Mouse (Mus musculus) spleen, embryonic (tissue): ENCODE results near the gene 4930579F01Rik.

Source experiments
- CTCF ChIA-PET: fragments of 350-600 bp; sonication (Branson Sonifier 250); formaldehyde crosslinking; loops from one replicate; lab custom pipeline; 2022; lab: Charles Lee

4930579F01Rik gene

DNA sequence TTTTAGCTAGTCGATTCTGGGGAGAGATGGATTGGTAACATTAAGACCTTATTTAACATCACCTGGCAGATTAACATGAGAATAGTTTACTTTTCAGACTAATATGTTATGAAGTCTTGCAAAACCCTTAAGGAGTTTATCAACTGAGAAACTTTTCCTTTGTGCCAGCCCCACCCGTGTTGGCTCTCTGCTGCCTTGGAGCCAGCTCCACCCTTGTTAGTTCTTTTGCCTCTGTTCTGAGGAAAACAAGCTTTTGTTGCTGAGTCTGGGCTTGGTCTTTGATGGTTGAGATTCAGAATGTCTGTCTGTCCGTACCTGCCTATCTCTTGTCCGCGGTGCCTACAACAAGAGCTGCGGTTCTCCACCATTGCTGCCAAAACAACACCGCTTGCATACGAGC, 22.5 kb upstream of the 4930579F01Rik start:
- CTCF ChIA-PET, result no interaction called here

DNA sequence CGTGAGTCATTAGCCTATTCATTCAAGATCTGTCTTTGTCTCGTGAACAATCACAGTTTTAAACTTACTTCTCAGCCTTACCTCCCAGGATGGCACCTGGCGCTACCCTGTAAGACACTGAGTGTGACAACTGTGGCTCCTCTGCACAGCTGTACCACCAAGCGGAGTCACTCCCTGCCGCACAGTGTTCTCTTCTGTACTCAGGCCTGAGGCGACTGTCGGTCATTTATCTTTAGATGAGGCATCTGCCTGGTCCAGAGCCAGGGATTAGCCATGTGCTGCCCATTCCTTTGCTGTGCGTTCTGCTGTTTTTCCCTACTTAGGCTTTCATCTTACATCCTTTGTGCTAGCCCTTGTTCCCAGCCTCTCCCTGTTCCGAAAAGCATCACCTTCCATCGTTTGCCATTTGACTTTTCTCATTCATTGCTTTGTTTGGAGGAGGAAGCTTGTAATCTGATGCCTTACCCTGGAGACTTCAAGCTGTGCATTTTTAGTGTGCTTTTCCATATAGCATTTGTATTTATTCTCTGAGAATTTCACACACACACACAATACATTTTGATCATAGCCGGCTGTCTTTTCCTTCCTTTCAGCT, 21.9 kb upstream of the 4930579F01Rik start:
- CTCF ChIA-PET, result no interaction called here

DNA sequence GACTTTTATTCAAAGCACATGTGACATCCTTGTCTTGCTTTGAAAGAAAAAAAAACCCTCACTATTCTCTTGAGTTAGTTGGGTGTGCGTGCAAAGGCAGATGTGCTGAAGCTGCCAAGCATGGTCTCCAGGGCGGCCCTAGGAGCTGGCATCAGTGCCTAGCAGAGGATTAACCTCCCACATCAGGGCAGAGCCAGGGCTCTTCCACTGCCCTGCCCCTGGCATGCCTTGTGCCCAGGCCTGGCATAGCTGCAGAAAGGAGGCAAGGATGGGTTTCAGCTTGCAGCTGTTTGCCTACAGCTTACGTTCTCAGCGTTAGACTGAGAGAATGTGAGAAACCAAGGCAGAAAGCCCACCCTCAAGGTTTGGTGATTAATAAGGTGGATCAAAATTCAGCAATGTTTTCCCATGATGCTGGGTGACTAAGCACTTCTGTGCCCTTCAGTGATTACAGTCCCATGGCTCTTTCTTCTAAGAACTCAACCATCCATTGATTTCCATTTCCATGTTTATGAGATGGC, 18.9 kb upstream of the 4930579F01Rik start:
- CTCF ChIA-PET, result interaction anchor here (0.5 kb wide), 1 partner anchor 861 kb away, joined by 5 read pairs; no protein-coding TSS in a partner anchor

DNA sequence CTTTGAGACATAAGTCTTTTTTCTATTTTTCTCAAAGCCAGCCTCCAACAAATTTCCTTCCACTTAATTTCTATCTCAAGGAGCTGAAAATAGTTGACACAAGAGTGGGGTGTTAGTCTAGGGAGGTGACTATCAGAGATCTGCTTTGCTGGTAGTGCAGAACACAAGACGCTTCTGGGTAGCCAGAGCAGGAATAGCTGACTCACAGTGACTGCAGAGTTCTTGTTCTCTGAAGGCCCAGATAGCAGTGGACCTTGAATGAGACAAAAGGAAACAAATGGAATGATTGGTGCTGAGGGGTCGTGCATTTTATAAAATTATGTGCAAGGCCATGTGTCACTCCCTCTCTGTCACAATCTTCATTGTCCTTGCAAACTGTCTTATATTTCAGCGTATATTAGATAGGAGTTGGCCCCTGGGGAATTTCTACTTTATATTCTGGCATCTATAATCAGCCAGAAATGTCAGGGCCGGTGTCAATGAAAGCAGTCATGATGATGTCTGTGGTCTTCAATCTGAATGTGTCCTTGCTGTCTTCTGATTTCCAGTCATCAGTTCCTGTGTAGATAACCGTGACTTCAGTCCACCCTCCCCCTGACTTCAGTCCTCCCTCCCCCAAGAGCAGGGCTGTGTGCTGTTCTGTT, 16.9 kb upstream of the 4930579F01Rik start:
- CTCF ChIA-PET, result interaction anchor here (0.6 kb wide), 1 partner anchor 52 kb away, joined by 3 read pairs; no protein-coding TSS in a partner anchor

DNA sequence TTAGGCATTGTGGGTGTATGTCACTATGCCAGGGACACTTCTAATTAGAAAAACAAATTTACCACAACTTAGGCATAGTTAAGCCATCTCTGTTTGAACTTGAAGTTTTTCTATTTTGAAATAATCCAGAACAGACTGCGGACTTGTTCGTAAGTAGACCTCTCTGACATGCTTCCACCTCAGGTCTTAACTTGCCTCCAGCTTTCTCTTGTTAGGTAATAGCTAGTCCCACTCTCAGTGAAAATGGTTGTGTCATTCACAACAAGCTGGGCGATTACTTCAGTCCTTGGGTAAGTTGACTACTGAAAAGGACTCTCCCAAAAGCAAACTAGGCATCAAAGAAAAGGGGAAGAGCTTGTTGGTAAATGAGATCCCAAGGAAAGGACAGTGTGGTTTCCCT, 15.2 kb upstream of the 4930579F01Rik start:
- CTCF ChIA-PET, result no interaction called here

DNA sequence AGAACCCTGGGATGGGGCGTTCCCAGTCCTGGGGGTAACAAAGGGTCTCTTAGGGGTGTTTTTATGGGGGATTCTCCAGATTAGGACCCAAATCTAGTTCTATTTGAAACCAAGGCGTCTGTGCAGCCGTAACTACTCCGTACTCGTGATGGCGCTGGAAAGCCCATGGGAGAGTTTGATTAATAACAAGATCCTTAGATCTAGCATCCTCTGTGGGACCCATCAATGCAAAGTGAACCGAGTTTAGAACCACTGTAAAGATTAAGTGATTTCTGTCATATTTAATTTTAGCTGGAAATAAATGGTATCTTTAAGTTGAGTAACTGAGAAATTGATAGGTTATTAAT, 5.1 kb upstream of the 4930579F01Rik start:
- CTCF ChIA-PET, result no interaction called here

DNA sequence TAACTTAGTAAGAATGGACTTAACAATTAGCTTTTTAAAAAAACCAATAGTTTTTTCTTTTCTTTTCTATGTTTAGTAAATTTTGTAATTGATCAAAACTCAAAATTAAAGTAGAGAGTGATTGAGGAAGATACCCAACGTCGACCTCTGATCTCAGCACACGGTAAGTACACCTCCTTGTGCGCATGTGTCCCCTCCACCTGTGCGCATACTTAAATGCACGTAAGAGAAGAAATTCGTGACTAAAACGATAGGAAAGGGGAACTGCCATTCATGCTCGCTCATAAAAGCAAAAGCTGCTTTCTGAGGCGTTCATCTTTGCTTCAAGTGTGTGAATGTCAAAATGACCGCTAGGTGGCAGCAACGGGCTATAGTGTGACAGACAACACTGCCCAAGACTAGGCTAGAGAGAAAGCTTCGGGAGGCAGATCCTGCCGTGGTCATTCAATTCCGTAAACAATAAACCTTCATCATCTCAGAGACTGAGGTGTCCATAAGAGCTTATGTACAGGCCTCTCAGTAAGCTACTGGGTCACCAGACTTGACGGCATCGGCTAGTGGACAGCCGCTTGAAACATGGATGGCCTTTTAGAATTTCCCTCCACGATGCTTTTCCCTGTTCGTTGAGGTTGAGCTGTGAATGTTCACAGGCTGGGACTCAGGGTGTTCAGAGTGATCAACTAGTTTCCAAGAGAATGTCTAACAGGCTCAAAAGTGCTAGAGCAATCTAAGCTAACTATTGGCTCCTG, 4.5 kb upstream of the 4930579F01Rik start:
- CTCF ChIA-PET, result no interaction called here

DNA sequence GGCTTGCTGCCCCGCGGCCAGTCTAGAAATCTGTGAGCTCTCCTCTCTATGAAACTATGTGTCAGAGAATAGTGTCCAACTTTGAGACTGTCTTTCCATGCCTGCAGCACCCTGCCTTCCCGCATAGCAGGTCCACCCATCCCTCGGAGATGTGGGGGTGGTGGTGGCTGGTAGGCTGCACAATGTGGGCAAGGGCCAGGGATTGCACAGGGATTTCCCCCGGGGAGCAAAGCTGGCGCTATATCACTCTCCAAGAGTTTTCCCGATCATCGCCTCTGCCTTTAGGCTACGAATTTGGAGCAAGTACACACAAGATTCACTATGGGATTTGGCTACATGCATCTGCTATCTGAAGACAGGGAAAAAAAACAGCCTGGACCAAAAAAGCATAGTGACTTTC, 3.9 kb upstream of the 4930579F01Rik start:
- CTCF ChIA-PET, result no interaction called here

DNA sequence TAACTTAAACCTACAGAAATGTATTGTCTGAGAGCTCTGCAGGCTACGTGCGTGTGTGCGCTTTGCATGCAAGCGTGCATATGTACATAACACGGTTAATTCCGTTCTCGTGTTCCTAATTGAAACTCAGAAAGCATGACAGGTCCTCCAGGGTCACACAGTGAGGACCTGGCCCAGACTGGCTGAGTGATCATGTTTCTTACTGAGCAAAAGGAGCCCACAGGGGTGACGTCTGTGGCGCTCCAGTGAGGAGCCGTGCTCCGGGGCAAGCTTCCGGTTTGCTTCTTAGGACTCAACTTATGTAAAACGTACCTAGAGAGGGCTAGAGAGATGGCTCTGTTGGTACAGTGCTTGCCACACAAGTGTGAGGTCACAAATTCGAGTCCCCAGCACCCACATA, 3.5 kb upstream of the 4930579F01Rik start:
- CTCF ChIA-PET, result no interaction called here

DNA sequence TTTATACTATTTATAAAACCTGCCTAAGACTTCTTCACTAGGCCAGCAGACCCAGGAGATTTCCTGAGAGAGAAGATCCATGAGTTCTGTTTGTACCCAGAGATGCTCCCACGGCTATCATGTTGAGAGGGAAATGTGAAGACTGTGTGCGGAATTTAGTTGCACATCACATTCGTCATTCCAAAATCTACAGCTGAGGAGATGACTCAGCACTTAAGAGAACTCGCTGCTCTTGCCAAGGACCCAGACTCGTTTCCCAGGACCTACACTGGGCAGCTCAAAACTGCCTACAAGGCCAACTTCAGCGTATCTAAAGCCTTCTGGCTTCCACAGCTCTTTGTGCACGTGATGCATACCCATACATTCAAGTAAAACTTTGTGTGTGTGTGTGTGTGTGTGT, 1.4 kb downstream of the 4930579F01Rik start:
- CTCF ChIA-PET, result no interaction called here

DNA sequence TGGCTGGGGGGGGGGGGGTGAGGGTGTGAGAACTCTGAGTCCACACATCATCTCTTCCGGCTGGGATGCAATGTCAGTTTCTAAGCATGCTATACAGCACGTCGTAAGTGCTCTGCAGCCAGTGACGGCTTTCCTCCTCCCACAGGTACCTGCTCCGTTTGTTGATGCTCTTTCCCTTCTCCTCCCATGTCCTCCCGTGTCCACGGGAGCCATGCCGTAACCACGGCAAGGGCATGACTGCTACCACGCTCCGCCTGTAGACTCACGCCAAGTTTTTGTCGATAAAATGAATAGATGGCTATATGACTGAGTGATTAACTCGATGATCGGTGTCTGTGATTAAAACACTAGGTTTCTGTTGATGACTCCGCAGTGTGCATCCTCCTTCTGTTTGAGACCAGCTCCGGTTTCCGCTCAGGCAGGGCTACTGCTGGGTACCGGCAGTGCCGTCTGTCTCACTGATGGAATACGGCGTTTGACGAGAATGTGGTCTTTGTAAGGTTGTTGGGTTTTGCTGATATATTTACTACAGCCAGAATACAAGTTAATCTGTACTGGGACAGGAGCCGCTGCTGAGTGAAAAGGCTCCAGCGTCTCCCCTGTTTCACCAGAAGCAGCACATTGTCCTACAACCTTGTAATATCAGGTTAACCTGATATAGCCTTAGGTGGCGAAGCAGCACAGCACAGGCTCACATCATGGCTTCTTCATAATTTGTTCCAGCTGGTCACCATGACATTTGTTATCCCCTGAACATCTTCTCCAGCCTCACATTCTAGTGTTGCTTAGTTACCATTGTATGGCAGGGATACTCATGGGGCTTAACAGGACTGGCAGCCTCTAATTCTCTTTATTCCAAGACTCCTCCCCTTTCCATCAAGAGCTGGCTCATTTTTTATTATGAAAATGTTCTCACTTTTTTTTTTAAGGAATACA, 7.4 kb downstream of the 4930579F01Rik start:
- CTCF ChIA-PET, result no interaction called here

DNA sequence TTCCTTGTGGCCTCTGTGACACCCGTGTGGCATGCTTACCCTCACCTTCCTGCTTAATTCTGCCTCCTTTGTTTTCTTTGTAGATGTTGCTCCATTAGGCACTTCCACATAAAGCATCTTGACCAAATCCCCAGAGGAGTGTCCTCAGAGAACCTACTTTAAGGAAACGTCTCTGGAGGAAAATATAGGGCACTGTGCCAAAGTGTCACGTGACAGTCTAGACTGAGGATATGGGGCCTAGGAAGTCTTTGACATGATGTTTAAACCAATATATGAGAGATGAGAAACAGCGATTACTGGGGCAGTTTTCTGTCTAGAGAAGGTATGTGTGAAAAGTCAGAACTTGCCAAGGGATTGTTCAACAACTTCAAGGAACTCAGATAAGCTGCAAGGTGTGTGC, 8.3 kb downstream of the 4930579F01Rik start:
- CTCF ChIA-PET, result no interaction called here

DNA sequence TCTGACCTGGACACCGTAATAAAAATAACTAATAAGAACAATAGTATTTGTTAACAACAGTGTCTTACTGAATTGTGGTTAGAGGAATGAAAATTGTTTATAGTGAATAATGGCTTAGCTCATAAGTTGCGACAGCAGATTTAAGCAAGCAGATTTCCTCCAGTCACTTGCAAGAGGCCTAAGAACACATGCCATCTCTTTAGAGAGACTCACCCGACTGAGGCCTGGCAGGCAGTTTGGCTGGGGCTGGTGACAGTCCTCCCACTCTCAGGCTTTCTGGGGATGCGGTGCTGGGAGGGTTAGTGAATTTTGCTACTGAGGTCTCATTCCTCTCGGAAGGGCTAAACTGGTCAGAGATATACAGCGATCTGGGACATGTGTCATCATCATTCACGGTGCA, 10.3 kb downstream of the 4930579F01Rik start:
- CTCF ChIA-PET, result no interaction called here

DNA sequence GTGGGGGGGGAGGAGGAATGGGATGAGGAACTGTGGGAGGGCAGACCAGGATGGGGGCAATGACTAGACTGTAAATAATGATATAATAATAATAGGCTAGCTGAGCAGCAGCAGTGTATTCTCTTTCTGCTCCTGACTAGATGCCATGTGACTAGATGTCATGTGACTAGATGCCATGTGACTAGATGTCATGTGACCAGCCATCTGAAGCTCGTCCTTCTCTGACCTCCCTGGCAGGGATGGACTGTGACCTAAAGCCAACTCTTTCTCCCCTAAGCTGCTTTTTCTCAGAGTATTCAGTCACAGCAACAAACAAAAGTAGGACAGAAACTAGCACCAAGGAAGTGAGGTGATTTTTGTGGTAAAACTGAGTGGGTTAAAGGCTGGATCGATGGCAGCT, 11.6 kb downstream of the 4930579F01Rik start:
- CTCF ChIA-PET, result no interaction called here

DNA sequence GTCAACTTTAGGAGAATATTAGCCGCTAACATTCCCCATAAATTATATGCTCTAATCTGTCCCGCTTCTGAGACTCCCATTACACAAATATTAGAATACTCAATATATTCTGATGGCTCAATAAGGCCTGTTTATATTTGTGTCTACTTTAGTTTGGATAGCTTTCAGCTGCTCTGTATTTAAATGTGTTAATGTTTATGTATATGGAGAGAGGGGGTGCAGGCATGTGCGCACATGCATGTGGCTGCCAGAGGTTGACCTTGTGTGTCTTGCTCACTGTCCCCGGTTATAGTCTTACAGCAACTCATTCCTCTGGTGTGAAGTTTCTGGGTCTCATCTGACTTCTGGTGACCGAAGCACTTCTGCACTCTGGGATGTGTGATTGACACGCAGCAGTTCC, 18.1 kb downstream of the 4930579F01Rik start:
- CTCF ChIA-PET, result no interaction called here

DNA sequence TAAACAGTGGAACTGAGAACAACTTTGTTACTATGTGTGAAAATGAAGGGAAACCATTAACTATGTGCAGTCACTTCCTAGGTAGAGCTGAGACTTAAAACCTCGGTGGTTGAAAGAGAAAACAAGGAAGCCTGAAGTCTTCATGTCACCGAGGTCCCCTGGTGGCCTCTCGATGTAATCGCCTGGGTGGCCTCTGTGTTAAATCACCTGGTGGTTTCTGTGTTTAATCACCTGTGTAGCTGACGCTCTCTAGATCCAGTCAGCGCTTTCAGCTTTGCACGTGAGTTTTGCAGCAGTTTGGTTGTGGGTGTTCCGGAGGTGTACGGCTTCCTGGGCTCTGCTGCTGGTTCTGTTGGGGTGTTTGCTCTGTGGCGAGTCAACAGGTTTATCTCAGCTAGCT, 20.3 kb downstream of the 4930579F01Rik start:
- CTCF ChIA-PET, result no interaction called here

DNA sequence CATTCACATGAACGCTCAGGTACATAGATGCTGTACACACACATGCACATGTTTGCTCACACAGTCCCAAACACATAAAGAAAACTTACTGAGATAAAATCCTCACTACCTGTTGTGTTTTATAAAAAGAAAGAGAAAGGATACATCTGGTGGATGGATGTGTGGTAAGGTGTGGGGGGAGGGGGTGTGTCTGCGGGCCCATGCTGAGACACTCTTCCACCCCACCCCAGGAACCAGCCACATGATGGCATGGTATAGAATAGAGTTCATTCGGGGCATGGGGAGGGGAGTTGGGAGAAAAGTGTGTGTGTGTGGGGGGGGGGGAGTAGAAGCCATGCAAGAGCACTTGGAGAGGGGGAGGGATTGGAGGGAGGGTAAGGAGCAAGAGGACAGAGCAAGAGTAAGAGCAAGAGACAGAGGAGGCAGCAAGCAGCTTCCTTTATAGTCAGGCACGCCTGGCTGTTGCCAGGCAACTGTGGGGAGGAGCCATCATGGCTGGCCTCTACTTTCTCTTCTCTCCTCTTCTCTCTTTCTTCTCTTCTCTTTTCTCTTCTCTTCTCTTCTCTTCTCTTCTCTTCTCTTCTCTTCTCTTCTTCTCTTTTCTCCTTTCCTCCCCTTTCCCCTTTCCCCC, 31.0 kb downstream of the 4930579F01Rik start:
- CTCF ChIA-PET, result no interaction called here

DNA sequence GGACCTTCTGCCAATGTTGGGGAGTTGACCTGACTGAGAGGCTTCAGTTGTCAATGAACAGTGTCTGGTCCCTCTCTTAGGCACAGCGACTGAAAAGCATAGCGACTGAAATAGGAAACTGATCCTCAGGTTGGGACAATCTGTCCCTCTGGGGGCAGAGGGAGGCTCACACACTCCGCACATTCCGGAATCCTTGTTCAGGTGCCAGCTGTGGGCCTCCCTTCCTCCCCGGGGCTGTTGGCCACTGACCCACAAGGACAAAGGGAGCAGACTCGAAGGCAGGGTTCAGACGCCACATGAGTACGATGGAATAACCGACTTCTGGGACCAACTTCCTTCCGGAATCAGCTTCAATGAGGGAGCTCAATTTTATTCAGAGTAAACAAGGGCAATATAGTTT, 32.0 kb downstream of the 4930579F01Rik start:
- CTCF ChIA-PET, result no interaction called here

DNA sequence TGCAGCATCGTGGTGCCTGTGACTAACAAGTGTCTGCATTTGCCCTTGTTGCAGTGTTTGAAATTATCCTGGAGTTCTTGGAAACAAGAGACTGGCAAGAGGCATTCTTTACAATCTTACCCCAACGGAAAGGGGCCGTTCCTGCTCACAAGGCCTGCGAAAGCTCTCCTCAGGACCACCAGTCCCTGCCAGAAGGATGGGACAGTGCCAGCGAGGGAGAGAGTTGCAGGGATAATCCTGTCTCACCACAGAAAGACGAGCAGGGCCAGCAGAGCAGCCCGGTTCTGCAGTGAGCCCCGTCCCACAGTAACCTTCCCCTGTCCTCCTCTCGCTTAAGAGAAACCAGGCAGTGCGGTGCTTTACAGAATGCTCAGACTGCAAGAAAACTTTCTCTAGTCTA, 37.0 kb downstream of the 4930579F01Rik start:
- CTCF ChIA-PET, result no interaction called here

DNA sequence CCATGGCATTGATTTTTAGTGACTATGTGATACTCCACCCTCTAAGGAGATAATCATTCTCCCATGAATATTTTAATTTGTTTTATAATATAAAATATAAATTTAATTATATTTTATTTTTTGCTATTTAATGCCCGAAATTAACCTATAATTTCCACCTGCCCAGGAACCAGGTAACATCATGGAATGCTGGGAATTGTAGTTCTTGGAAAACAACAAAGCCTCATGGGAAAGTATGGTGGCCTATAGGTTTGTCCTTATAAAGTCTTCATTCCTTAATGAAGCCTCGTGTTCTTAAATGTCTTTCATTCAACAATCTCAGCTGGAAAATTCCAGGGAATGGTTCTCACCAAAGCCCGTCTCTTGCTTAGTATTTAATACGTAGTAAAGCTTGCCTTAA, 38.6 kb downstream of the 4930579F01Rik start:
- CTCF ChIA-PET, result interaction anchor here (0.7 kb wide), 1 partner anchor 298 kb away, joined by 5 read pairs; no protein-coding TSS in a partner anchor

DNA sequence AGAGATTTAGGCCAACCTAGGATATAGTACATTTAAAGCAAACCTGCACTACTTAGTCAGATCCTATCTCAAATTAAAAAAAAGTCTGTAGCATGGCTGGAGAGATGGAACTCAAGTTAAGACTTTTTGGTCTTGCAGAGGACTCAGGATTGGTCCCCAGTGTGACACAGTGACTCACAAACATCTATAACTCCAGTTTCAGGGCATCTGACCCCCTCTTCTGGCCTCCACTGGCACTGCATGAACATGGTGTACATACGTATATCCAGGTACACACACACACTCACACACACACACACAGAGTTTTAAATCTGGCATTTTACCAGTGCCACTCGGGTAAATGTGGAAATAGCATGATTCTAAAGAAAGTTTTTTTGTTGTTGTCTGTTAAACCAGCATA, 44.8 kb downstream of the 4930579F01Rik start:
- CTCF ChIA-PET, result no interaction called here
